Mouse (Mus musculus): ENCODE measurements around the gene Zfp446.
"Not testable (repeated sequence)": the region's sequence is repeated elsewhere in the genome, so short reads cannot be mapped to it uniquely, and the experiment has no call there.

Zfp446 gene

DNA sequence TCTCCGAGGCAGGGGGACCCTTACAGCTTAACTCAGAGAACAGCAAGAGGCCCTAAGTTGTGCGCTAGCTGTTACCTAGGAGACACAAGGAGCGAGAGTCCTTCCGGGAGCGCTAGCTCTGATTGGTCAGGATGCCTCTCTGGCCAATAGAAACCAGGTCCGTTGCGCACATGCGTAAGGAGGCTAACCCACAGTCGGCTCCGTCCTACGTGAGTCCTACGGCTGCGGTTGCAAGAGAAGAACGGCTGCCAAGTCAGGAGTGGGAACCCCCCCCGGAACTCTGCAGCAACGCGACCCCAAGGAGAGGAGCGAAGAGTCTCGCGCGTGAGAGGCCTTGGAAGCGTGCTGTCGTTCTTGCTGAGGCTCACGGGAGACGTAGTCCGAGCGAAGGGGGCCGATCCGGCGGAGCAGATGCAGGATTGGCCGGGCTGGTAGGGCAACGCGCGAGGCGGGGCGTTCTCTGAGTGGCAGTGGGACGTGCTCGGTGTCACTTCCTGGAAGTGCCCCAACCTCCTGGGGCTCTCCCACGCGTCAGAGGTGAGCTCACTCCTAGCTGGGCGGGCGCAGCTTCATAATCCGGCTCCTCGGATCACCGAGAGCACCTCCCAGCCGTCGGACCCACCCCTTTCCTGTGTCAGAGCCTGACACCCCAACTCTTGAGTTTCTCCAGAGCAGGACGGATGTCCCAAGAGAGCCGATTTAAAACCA is at the start of gene Zfp446:
Gene Zfp446 (plus strand): TSS at position 167 of the 708 bp plus-strand sequence.
- peak; percentile 99 for DNase-seq

DNA sequence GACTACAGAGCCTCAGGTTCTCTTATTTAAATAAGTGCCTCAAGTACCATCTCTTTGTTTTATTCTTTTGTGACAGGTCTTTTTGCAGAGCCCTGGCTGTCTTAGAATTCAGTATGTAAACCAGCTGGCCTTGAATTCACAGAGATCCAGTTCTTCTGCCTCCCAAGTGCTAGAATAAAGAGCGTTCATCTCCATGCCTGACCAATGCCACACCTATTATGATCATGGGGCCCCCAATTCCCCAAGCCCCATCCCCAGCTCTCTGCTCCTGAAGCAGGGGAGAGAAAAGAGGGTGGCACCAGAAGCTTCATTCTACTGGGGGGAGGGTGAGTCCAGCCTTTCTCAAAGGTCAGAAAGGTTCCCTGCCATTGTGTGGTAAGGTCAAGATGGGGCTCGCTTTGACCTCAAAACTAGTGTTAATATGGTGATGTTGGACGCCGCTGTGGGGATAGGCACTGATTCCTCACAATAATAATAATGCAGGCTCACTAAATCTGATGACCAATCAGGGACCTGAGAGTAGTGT is 44.0 kb upstream of the Zfp446 start:
- no peak for DNase-seq

DNA sequence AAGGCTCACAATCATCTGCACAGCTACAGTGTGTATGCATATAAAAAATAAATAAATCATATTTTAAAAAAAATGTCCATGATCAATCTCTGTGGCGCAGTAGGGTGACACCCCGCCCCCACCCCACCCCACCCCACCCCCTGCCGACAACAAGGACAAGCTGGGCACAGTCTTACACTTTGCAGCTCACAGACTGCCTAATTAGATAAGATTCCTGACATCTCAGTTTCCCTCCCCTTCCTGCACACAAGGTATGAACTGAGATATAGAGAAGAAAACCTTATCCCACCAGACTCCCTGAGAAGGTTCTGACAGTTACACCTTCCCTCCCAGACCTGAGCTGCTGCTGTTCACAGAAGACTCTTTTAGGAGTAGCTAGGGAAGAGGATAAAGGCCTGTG is 42.8 kb upstream of the Zfp446 start:
- DNase-seq: no peak

DNA sequence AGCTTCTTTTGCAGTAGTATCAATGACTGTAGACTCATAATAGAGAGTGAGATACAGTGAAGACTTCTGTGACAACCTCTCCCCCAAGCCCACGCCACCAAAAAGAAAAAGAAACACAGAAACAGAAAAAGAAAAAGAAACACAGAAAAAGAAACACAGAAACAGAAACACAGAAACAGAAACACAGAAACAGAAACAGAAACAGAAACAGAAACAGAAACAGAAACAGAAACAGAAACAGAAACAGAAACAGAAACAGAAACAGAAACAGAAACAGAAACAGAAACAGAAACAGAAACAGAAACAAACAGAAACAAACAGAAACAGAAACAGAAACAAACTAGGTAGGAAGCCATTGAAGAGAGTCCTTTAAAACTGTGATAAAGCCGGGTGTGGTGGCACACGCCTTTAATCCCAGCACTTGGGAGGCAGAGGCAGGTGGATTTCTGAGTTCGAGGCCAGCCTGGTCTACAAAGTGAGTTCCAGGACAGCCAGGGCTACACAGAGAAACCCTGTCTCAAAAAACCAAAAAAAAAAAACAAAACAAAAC is 40.3 kb upstream of the Zfp446 start:
- not testable (repeated sequence) for DNase-seq

DNA sequence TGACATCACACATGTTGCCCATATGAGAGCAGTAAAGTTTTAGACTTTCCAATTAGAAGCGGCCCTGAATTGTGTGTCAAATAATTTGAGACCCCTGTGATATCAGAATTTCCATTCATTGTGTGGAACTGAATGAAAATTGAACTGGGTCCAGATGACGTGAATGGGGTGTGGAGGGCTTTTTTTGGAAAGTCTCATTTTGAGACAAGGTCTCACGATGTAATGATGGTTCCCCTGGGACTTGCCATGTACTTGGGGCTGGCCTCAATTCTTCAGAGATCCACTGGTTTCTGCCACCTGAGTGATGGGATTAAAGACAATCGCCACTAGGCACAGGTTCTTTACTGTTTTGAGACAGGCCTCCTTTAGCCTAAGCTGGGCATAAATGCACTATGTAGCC is 37.0 kb upstream of the Zfp446 start:
- DNase-seq: no peak

DNA sequence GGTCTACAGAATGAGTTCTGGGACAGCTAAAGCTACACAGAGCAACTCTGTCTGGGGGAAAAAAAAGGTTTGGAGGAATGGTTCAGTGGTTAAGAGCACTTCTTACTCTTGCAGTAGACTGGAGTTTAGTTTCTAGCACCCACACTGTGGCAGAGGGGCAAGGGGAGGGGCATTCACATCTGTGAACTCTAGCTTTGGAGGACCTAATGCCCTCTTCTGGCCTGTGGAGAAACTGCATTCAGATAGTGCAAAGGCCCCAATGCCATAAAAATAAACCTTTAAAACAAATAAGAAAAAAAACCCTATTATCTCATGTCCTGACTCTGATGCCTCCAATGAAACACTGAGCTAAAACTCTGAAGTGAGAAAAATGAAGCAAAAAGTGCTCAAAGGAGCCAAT is 34.2 kb upstream of the Zfp446 start:
- DNase-seq: no peak

DNA sequence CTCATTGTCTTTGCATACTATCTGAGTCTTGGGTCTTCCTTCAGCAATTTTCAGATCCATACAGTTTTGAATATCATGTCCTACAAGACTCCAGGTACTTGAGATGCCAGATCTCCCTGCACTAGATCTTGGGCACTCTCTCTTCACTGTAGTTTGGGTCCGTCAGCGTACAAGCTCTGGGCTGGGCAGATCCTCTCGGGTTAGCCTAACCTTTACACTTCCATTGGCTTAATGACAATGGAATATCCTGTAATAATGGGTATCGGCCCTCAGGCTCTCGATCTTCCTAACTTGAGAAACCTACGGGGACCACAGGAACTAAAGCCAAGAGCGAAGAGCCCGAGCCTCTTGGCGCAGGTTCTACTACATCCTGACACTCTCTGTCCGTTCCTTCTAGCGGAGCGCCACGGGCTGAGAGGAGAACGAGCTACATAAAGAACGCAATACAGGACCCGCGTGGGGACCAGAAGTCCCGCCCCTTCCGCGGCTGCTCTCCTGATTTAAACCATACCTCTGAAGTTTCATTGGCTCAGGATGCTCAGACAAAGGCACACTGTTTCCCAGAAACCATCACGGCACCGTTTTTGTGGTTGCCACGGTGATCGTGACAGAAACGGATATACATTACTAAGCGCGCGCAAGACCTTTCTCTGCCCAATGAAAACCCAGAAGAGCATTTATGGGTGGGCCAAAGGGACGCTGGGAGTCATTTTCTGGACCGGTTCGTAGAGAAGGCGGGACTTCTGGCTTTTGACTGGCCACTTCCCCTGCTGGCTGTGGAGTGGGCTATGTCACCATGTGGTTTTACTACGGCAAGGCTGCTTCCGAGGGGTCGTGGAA is 28.4 kb upstream of the Zfp446 start:
- peak; percentile 99 for DNase-seq

DNA sequence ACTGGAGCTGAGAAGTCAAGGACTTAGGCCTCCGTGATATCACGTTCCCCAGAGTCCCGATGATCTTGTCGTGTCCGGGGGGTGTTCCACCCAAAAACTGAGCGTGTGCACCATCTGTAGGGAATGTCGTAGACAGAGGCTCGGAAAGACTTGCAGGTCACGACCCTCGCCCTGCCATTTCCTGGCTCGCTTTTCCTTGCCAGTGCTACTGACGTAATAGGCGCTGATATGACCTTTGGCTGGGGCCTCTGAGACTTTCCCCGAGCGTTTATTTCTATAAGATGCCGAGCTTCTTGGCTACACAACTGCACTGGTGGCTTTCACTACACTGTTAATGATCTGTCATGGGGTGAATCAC is 27.8 kb upstream of the Zfp446 start:
- no peak for DNase-seq

DNA sequence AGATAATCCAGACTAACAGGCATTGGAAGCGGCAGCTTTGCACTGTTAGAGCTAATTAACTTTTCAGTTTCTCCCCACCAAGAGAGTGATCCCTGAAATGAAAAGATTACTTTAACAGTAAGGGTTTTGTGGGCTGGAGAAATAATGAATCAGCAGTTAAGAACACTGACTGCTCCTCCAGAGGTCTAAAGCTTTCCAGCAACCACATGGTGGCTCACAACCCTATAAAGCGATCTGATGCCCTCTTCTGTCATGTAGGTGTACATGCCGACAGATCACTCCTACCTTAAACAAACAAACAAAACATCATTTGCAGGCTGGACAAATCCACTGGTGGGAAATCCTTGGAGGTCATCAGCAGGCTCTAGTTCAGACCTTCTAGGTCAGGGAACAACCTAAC is 22.8 kb upstream of the Zfp446 start:
- DNase-seq: no peak

DNA sequence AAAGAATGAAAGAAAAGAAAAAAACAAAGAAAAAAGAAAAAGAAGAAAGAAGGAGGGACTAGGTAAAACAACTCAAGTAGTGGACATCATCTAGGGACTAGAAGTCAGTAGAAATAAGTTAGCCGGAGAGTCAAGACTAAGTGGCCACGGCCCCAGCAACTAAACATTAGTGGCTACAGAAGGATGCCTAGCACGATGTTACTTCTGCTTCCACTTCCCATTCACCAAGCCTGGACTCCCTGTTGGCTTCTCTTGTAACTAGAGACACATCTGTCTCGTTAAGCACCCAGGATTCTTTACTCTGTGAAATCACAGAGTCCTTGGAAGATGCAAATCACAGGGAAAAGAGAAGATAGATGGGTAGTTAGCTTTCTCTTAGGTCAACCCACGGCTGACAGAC is 20.1 kb upstream of the Zfp446 start:
- DNase-seq: no peak

DNA sequence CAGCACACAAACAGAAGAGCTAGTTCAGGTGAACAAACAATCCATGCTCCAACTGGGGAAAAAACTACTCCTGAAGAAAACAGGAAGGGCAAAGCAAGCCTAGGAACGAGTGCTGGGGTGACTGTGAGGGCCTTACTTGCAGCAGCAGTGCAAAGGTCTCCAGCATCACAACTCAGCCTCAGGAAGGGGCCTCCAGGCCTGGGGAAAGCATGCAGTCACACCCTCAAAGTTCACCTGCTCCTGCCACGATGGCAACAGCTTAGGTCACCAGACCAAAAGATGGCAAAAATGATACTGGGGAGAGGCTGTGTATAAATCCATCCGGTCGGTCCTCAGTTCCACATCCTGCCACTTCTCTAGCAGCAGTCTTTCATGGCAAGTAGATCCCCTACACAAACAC is 18.7 kb upstream of the Zfp446 start:
- no peak for DNase-seq

DNA sequence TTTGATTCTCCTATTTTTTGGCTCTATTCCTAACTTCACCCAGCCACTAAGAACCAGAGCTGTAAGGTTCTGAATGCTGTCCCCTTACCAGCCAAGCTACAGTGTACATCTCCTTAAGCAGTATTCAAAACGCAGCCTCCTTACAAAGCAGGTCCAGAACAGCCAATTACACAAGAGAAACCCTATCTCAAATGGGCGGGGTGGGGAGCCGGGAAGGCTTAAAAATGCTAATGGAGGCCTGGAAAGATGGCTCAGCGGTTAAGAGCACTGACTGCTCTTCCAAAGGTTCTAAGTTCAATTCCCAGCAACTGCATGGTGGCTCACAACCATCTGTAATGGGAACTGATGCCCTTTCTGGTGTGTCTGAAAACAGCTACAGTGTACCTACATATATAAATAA is 17.9 kb upstream of the Zfp446 start:
- DNase-seq: no peak

DNA sequence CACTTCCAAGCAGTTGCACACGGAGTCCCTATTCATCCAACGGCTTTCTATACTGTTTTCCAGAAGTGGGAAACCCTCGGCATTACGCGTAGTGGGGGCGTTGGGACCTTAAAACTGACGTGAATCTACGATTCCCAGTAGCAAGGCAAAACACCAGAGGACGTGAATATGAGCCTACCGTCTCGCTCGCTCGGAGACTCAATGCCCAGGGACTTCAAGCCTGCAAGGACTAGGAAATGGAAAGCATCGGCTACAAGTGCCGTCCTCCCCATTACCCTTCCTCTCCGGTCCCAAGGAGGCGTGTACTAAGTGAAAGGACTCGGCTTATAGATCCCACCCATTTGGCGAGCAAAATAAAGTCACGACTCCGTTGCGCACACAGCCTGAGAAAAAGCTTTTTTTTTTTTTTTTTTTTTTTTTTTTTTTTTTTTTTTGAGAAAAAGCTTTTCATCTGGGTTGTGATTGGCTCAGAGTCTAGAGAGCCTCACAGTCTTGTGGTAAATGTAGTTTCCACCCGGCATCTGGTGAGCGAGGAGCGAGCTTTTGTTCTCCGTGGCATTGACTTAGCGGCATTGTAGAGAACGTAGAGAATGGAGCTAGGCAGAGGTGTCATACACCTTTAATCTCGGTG is 16.0 kb upstream of the Zfp446 start:
- DNase-seq: peak; percentile 55

DNA sequence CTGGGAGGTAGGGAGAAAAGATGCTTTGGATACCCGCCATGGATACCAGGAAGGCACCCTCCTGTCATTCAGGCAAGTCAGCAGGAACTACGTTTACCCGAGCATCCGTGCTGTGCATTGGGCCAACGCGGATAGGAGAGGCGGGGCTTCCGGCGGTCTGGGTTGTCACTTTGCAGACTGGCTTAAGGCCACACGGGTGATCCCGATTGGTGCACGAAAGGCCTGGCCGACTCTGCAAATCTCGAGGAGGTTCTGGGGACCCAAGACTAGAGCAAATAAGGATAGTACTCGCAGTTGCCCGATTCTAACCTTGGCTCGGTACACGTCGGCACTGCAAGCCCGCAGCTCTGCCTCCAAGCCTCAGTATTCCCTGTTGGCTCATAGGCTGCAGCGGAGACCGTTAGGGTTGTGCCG is 12.0 kb upstream of the Zfp446 start, which contains the start of gene Zfp324:
Gene Zfp324 (plus strand): TSS at position 161 of the 414 bp plus-strand sequence.
- DNase-seq: peak; percentile 94

DNA sequence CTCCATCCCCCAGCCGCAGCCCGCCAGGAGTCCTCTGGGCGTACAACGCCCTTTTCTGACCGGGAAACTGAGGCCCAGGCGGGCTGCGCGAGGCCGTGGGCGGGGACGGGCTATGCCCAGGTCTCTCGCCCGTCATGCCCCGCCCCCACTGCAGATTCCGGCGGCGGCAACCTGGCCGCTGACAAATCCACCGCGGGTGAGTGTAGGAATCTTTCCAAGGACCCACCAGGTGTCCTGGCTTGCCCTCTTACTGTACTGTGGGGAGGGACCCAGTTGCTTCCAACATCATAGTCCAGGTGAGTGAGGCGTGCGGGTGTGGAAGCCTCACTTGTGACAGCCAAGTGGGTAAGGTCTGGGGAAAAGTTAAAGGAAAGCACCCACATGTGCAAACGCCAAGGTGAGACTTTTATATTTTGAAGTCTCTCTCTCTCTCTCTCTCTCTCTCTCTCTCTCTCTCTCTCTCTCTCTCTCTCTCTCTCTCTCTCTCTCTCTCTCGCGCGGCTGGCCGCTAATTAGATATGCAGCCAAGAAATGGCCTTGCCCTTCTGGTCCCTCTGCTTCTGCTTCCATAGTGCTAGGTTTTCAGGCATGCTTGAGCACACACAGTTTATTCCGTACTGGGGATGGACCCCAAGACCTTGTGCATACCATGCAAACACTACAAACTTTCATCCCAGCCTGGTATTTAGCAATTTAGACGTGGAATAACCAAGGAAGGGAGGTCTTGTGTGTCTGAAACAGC is 11.4 kb upstream of the Zfp446 start:
- DNase-seq: no peak

DNA sequence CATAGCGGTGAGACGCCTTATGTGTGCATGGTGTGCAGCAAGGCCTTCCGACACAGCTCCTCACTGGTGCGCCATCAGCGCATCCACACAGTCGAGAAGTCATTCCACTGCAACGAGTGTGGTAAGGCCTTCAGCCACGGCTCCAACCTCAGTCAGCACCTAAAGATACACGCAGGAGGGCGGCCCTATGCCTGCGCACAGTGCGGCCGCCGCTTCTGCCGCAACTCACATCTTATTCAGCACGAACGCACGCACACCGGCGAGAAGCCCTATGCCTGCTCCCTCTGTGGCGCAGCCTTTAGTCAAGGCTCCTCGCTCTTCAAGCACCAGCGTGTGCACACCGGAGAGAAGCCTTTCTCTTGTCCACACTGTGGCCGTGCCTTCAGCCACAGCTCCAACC is 6.7 kb upstream of the Zfp446 start:
- DNase-seq: no peak

DNA sequence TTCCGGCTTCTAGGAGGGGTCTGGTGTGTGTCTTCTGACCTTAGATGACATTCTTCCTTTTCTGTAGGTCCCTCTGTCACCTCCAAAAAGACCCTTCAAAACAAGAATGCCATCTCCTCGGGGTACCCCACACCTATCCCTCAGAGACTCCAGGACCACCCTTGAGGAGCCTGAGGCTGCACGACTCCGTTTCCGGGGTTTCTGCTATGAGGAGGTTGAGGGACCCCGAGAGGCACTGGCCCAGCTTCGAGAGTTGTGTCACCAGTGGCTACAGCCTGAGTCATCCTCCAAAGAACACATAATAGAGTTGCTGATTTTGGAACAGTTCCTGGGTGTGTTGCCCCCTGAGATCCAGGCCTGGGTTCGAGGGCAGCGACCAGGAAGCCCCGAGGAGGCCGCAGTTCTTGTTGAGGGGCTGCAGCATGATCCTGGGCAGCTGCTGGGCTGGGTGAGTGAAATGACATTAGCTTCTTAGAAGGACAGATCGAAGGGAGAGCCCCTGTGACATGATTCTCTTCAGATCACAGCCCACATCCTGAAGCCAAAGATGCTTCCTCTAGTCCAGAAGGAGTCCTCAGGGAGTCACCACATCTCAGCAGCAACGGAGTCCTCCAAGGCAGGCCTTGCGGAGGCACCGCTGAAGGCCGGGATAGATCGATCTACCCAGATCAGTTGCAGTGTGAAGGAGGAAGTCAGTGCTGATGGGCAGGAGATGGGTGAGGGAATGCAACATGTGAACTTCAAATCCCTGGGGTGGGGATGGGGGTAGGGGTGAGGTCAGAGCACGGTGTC is 1.5 kb downstream of the Zfp446 start:
- no peak for DNase-seq

DNA sequence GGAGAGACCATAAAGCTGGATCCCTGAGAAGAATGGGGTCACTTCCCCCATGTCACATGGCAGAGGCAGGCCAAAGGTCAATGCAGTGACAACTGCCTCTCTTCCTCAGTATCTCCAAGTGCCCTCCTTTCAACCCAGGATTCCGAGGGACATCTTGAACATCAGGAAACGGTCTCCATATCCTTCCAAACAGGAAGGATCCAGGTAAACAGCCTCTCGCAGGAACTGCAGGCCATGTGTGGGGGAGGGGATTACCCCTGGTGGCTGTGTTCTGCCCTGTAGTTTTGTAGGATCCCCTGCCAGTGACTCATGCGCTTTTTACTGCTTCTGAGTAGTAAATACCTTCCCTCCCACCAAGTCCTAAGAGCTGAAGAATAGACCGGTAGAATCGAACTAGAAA is 2.1 kb downstream of the Zfp446 start:
- no peak for DNase-seq

DNA sequence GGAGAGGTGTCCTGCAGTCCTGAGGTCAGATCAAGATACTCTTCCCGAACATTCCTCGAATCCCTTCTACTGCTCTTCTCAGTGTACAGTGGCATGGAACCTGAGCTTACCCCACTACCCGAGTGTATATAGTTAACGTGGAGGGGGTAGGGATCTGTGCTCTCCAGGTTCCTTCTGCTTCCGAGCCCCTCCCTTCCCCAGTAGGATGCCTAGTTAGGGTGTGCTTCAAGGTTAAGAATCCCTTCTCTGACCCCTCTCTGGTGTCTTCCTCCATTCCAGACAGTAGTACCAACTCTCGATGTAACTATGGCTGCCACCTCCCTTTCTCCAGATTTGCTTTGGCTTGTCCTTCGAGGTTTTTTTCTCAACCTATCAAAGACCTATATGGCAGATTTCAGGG is 2.6 kb downstream of the Zfp446 start:
- no peak for DNase-seq

DNA sequence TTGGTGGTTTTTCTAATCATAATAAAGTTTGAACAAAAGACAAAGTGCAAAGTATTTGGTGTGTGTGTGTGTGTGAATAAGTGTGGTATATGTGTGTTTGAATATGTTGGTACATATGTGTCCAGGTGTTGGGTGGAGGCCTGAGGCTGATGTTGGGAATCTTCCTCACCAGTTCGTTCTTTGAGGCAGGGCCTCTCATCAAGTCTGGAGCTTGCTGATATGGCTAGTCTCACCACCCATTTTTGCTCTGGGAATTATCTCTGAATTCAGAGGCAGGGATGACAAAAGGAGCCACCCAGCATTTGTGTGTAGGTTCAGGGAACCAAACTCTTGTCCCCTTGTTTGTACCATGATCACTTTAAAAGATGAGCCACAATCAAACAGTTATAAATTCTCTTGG is 8.1 kb downstream of the Zfp446 start:
- DNase-seq: no peak

DNA sequence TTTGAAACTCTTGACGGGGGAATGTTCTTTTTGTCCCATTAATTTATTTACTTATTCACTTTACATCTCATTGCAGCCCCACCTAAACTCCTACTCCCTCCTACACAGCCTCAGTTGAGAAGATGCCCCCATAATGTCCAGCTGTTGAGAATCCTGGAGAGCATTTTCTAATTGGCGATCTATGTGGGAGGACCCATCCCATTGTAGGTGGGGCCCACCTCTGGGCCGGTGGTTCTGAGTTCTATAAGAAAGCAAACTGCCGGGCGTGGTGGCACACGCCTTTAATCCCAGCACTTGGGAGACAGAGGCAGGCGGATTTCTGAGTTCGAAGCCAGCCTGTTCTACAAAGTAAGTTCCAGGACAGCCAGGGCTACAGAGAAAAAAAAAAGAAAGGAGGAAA is 9.3 kb downstream of the Zfp446 start:
- no peak for DNase-seq

All from layer of hippocampus, adult 9-11 months (tissue).